ENCODE assay signal across 8 mouse cellular contexts in the genomic region with DNA sequence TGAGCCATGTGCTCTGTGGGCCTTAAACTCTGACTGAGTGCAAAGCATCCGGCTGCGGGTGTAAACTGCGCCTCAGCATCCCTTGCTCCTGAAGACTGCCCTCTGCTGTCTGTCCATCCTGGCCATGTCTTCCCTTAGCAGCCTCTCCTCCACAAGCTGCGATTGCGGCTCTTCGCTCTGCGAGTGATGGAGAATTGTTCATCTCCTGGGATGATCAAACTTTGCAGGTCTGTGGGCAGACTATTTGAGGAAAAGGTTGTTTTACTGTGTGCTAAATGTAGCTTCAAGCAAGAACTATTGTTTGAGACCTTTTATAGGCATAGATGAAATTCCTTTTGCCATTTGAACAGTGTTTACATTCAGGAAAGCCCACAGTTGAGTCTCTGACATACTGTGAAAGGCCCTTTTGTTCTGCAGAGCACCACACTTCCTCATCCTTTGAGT.
A peak's percentile ranks its signal among the peaks of the same experiment; 100 is the strongest.
DNase-seq lines count a peak whose midpoint lies in the region; TF ChIP-seq lines count a peak whose summit lies in the region.
"Had no signal": no experiment of that assay in that cellular context is flagged by ENCODE, and none has a peak within 500 bp of the region (broad histone marks: within the 10 kb centered on the region; RNA-seq: fewer than 3 reads in every experiment).

No protein-coding gene starts in this region.

- H3K36me3 ChIP-seq in forebrain, embryonic 10.5 days (replicated peaks): no peaks in the 10 kb centered on the region
- H3K36me3 ChIP-seq: limb, embryonic 15.5 days had no signal

- peaks cover 27% of the 10 kb centered on the region for H3K4me1 ChIP-seq in forebrain, embryonic 10.5 days
- H3K4me1 ChIP-seq in olfactory bulb, adult 2 months (ENCODE audit: control insufficient read depth, insufficient read depth, low read length): peaks cover 11% of the 10 kb centered on the region

- WGBS in forebrain, embryonic 10.5 days: 5% methylated on average over 7 of the region's 7 CpGs
- 48% methylated on average over 7 of the region's 7 CpGs for WGBS in olfactory bulb, adult 2 months

- peak overlapping the region; percentile 70 for H3K27ac ChIP-seq in forebrain, embryonic 10.5 days
- H3K27ac ChIP-seq in olfactory bulb, adult 2 months (ENCODE audit: insufficient read depth, low read depth, low read length): 0 out of 2 replicates have a peak overlapping the region, but pooled peaks have one; percentile 46
- H3K27ac ChIP-seq: limb, embryonic 15.5 days had no signal

- TF ChIP-seq CTCF in olfactory bulb, adult 2 months (IDR thresholded peaks at IDR 0.05; ENCODE audit: insufficient read depth, low read depth, low read length): no peak; the same call in 1 of the 2 replicates

- H3K9me3 ChIP-seq in forebrain, embryonic 10.5 days: no peaks in the 10 kb centered on the region
- H3K9me3 ChIP-seq: limb, embryonic 15.5 days had no signal

- intact Hi-C loops in left cerebral cortex, postnatal 4 days (cut with DNase I): no loop called here

- TF ChIP-seq POLR2A in olfactory bulb, adult 2 months (IDR thresholded peaks at IDR 0.05; ENCODE audit: insufficient read depth, low read depth, low read length): no peak

- H3K27me3 ChIP-seq in forebrain, embryonic 10.5 days (ENCODE audit: poor library complexity, severe bottlenecking): 0 out of 2 replicates have a peak, but pooled peaks cover 3% of the 10 kb centered on the region

- peak; percentile 28 for DNase-seq in right cerebral cortex, adult 18-20 months
- DNase-seq in right cerebral cortex, postnatal 25 days: no peak
- no peak for DNase-seq in forebrain, embryonic 10.5 days (ENCODE audit: extremely low spot score, low spot score)
- DNase-seq in left cerebral cortex, postnatal 4 days: peak; percentile 50
- DNase-seq in layer of hippocampus, adult 18-20 months (ENCODE audit: low spot score in 2 of 2): no peak
- DNase-seq in testis, postnatal 14 days (ENCODE audit: low spot score): no peak

- no peak overlapping the region for H3K4me3 ChIP-seq in forebrain, embryonic 10.5 days
- no peak overlapping the region for H3K4me3 ChIP-seq in olfactory bulb, adult 2 months (ENCODE audit: insufficient read depth, low read depth, low read length)
- H3K4me3 ChIP-seq: limb, embryonic 15.5 days had no signal

Comparison
In these comparisons a context has a peak if more than half of its experiments do, and no peak if none do; other contexts are left out.
1. DNase-seq: peak in right cerebral cortex, adult 18-20 months (single experiment) and left cerebral cortex, postnatal 4 days (single experiment); none in right cerebral cortex, postnatal 25 days (single experiment), forebrain, embryonic 10.5 days (single experiment), layer of hippocampus, adult 18-20 months (0 of 2) and testis, postnatal 14 days (single experiment).